Mouse (Mus musculus) hindbrain, embryonic 16.5 days (tissue): ENCODE data around the gene Ccdc77. TPM values are rescaled to one million over a fixed set of nuclear protein-coding genes. Genes with fewer than 3 reads are reported as not detected.
"Not testable (repeated sequence)": the region's sequence is repeated elsewhere in the genome, so short reads cannot be mapped to it uniquely, and the experiment has no call there.

ENCODE experiments used
- ATAC-seq: fragments of 200-750 bp; cut with Nextera tagmentation; 2 replicates; pipeline ENCODE4 v1.8.0; 2017; ENCODE audit warnings: moderate TSS enrichment, moderate library complexity
- H3K27ac ChIP-seq: fragments of 300-500 bp; sonication (generic); 2 replicates; pipeline ENCODE4 v1.5.1; 2014; ENCODE audit warnings: low read depth, mild to moderate bottlenecking, control low read depth, low read length, moderate library complexity
- H3K27me3 ChIP-seq: fragments of 300-500 bp; sonication (generic); replicated peaks from 2 replicates; pipeline ENCODE4 v1.6.1; 2014; ENCODE audit warnings: low read length; ENCODE audit not compliant: control insufficient read depth, insufficient read depth
- H3K36me3 ChIP-seq: fragments of 300-500 bp; sonication (generic); 2 replicates; pipeline ENCODE4 v1.6.1; 2014; ENCODE audit warnings: mild to moderate bottlenecking, low read length, moderate library complexity, mixed read lengths; ENCODE audit not compliant: control insufficient read depth, insufficient read depth
- H3K4me1 ChIP-seq: fragments of 300-500 bp; sonication (generic); 2 replicates; pipeline ENCODE4 v1.6.1; 2014; ENCODE audit warnings: low read depth, low read length; ENCODE audit not compliant: control insufficient read depth, insufficient read depth
- H3K4me2 ChIP-seq: fragments of 300-500 bp; sonication (generic); 2 replicates; pipeline ENCODE4 v1.6.1; 2014; ENCODE audit warnings: mild to moderate bottlenecking, low read length, control low read depth, moderate library complexity
- H3K4me3 ChIP-seq: fragments of 300-500 bp; sonication (generic); 2 replicates; pipeline ENCODE4 v1.5.1; 2014; ENCODE audit warnings: mild to moderate bottlenecking, low read length, control low read depth, moderate library complexity
- H3K9ac ChIP-seq: fragments of 300-500 bp; sonication (generic); 2 replicates; pipeline ENCODE4 v1.6.1; 2014; ENCODE audit warnings: low read depth, mild to moderate bottlenecking, control low read depth, low read length, moderate library complexity
- H3K9me3 ChIP-seq: fragments of 300-500 bp; sonication (generic); 2 replicates; pipeline ENCODE4 v1.6.1; 2014; ENCODE audit warnings: mild to moderate bottlenecking, low read length, moderate library complexity; ENCODE audit not compliant: control insufficient read depth
- WGBS: fragments of 180-500 bp; shearing (Covaris S2); extraction: QIAGEN DNeasy Blood & Tissue Kit; methylation state at CpG from one replicate; pipeline ENCODE4 v1.1.7; 2014; 5-methylcytosine and 5-hydroxymethylcytosine counted together
- polyA plus RNA-seq: library from polyadenylated mRNA; unstranded; fragments of >200 nt; fragmentation: Nextera tagmentation; extraction: Ambion mirVana; gene quantifications from 2 replicates; pipeline ENCODE4 v1.2.1, GENCODE M21; 2015

Gene Ccdc77
- polyA plus RNA-seq, 1 experiment from 2014 or later, result 11.7 TPM

GRCm38 (mm10) chr6:120296589-120296988 is 67.6 kb downstream of the Ccdc77 start:
- not testable (repeated sequence) for ATAC-seq, H3K4me3 ChIP-seq, H3K27ac ChIP-seq, H3K4me2 ChIP-seq, H3K36me3 ChIP-seq, H3K9ac ChIP-seq, H3K9me3 ChIP-seq, H3K4me1 ChIP-seq
- peaks cover 12% of the 10 kb centered on the region for H3K27me3 ChIP-seq
- WGBS, result 95% methylated on average over 2 of the region's 2 CpGs

DNA sequence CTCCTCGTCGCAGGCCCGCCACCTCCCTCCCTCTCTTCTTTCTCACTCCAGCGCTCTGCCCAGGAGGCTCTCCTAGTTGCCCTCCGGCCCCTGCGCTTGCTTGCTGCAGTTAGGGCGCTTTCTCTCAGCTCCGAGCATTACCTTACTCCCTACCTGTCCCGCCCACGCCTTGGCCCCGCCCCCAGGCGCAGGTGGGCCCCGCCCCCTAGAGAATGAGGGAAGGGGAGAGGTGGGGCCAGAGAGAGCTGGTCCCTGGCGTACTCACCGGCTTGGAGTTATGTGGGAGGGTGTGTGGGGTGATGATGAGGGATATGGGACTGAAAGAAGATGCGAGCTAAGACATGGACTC is 69.4 kb downstream of the Ccdc77 start:
- WGBS, result 2% methylated on average over 16 of the region's 16 CpGs
- H3K4me3 ChIP-seq, result peak overlapping the region; percentile 81
- peak overlapping the region; percentile 73 for H3K9ac ChIP-seq
- H3K9me3 ChIP-seq, result no peaks in the 10 kb centered on the region
- H3K36me3 ChIP-seq, result no peaks in the 10 kb centered on the region
- peak overlapping the region; percentile 100 for H3K4me2 ChIP-seq
- H3K4me1 ChIP-seq, result peaks cover 4% of the 10 kb centered on the region
- H3K27ac ChIP-seq, result no peak overlapping the region
- peak; percentile 78 for ATAC-seq
- peaks cover 12% of the 10 kb centered on the region for H3K27me3 ChIP-seq

- peak within 1 kb of the TSS; percentile 100 for H3K4me2 ChIP-seq
- H3K27ac ChIP-seq, result no peak within 1 kb of the TSS
- peak; percentile 84 for ATAC-seq
- peak within 1 kb of the TSS; percentile 73 for H3K9ac ChIP-seq
- H3K27me3 ChIP-seq, result peaks cover 12% of the 10 kb centered on the region
- WGBS, result under 1% methylated on average over 69 of the region's 79 CpGs
- H3K36me3 ChIP-seq, result no peaks in the 10 kb centered on the region
- H3K4me1 ChIP-seq, result peaks cover 4% of the 10 kb centered on the region
- peak within 1 kb of the TSS; percentile 81 for H3K4me3 ChIP-seq
- H3K9me3 ChIP-seq, result no peaks in the 10 kb centered on the region
Observed at GRCm38 (mm10) chr6:120294056-120294784, 70.0 kb downstream of the Ccdc77 start, which contains the start of the genes D330020A13Rik and B4galnt3. Gene D330020A13Rik (plus strand): TSS chr6:120294364. Gene B4galnt3 (minus strand): TSS chr6:120294559.

- Histone ChIP-seq H3K4me3 (no peak overlapping the region), H3K36me3 (no peaks in the 10 kb centered on the region), H3K9me3 (no peaks in the 10 kb centered on the region), H3K27ac (no peak overlapping the region), H3K27me3 (peaks cover 12% of the 10 kb centered on the region), H3K4me2 (no peak overlapping the region), H3K4me1 (peaks cover 4% of the 10 kb centered on the region), H3K9ac (no peak overlapping the region)
- ATAC-seq, result no peak
- 77% methylated on average over 5 of the region's 7 CpGs for WGBS
Observed at GRCm38 (mm10) chr6:120291396-120292009, 72.7 kb downstream of the Ccdc77 start.

DNA sequence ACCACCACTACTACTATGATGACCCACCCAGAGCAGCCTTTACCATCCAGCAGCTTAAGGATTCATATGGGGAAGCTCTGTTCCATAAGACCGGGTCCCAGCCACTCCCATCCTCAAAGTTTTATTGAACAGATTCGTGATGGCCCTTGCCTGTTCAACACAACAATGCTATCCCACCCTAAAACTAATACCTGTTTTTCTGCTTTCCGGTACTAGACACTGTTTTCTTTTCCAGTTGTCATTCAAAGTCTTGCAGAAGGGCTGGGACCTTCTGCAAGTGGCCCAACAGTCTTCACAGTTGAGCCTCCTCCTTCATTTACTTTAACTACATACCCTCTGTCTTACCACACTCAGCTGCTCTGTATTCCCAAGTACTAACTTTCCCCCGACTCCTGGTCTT is 74.7 kb downstream of the Ccdc77 start:
- no peak for ATAC-seq
- no peaks in the 10 kb centered on the region for H3K36me3 ChIP-seq
- 91% methylated on average over 4 of the region's 4 CpGs for WGBS

DNA sequence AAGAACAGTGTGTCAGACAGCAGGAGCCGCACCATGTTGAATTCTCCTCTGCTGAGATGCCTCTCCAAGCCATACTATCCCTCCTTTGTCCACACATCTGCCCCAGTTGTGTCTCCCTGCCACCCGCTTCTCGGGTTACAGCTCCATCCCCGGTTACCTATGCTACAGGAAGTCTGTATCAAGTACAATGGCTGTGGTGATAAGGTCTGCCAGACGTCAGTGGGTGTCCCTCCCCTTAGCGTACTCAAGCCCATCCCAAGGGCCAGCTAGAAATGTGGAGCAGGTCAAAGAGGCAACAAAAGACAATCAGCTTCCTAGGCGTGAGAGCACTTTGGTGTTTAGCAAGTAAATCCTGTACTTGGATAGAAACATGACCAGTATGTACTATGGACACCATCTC is 75.6 kb downstream of the Ccdc77 start:
- H3K27ac ChIP-seq, result no peak overlapping the region
- no peak overlapping the region for H3K4me2 ChIP-seq
- peaks cover 5% of the 10 kb centered on the region; the same call in 1 of the 2 replicates for H3K27me3 ChIP-seq
- H3K9ac ChIP-seq, result no peak overlapping the region
- no peak overlapping the region for H3K4me3 ChIP-seq
- no peak for ATAC-seq
- H3K9me3 ChIP-seq, result no peaks in the 10 kb centered on the region
- WGBS, result 58% methylated on average over 7 of the region's 7 CpGs
- H3K4me1 ChIP-seq, result no peaks in the 10 kb centered on the region
- no peaks in the 10 kb centered on the region for H3K36me3 ChIP-seq

More for the DNA sequence above, 74.7 kb downstream of the Ccdc77 start:
- Histone ChIP-seq H3K4me3 (no peak overlapping the region), H3K27ac (no peak overlapping the region), H3K9ac (no peak overlapping the region), H3K4me1 (no peaks in the 10 kb centered on the region), H3K27me3 (peaks cover 5% of the 10 kb centered on the region; the same call in 1 of the 2 replicates), H3K4me2 (no peak overlapping the region), H3K9me3 (no peaks in the 10 kb centered on the region)

DNA sequence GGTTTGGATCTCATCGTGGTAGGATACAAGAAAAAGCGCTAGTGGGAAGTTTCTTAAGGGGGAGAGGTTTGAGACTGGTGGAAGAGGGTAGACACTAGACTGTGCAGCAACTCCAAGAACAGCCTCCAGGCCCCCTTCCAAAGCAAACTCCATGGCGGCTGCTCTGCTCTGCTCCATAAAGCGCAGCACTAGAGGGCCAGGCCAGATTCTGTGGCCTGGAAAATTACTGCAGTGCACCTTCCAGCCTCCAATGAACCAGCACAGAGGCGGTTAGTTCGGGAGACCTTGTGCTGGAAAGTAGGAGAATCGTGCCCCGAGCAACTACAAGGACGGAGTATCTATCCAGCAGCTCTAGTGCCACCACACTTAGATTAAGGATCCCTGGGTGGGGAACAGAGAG is 76.9 kb downstream of the Ccdc77 start:
- ATAC-seq, result no peak
- Histone ChIP-seq H3K27me3 (no peaks in the 10 kb centered on the region), H3K4me2 (no peak overlapping the region), H3K36me3 (no peaks in the 10 kb centered on the region), H3K9me3 (no peaks in the 10 kb centered on the region), H3K4me1 (no peaks in the 10 kb centered on the region), H3K27ac (no peak overlapping the region), H3K4me3 (no peak overlapping the region), H3K9ac (no peak overlapping the region)
- WGBS, result 85% methylated on average over 9 of the region's 9 CpGs

DNA sequence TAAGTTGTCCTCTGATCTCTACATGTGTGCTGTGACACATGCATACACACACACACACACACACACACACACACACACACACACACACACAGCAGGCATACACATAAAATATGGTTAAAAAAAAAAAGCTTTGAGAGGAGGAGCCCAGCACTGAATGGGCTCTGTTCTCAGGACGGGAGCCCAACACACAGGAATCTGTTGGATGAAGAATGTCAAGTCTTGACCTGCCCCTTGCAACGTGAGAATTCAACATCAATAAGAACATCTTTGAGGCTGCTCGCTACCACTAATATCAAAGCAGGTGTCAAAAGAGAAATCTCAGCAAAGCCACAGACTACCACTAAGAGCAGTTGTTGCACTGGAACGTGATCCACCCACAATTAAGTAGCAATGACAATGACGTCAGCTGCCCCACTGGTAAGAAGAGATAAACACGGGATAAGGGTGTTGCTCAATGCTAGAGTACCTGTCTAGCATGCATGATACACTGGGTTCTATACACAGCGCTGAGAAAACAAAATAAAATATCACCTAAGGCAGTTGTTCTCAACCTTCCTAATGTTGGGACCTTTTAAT is 87.2 kb downstream of the Ccdc77 start:
- ATAC-seq, result no peak
- H3K4me1 ChIP-seq, result no peaks in the 10 kb centered on the region
- no peak overlapping the region for H3K4me3 ChIP-seq
- no peaks in the 10 kb centered on the region for H3K27me3 ChIP-seq
- no peaks in the 10 kb centered on the region for H3K36me3 ChIP-seq
- H3K9ac ChIP-seq, result no peak overlapping the region
- H3K27ac ChIP-seq, result no peak overlapping the region
- no peaks in the 10 kb centered on the region for H3K9me3 ChIP-seq
- H3K4me2 ChIP-seq, result no peak overlapping the region
- WGBS, result 84% methylated on average over 7 of the region's 7 CpGs

- Histone ChIP-seq H3K4me3 (no peak overlapping the region), H3K9ac (no peak overlapping the region), H3K36me3 (no peaks in the 10 kb centered on the region), H3K4me2 (no peak overlapping the region), H3K27ac (no peak overlapping the region), H3K4me1 (no peaks in the 10 kb centered on the region), H3K9me3 (no peaks in the 10 kb centered on the region), H3K27me3 (no peaks in the 10 kb centered on the region)
- no peak for ATAC-seq
- WGBS, result 62% methylated on average over 6 of the region's 6 CpGs
Observed at GRCm38 (mm10) chr6:120275301-120275700, 88.9 kb downstream of the Ccdc77 start.
